Mouse (Mus musculus) forebrain, postnatal 0 days (tissue): ENCODE data around the gene Use1. TPM values are rescaled to one million over a fixed set of nuclear protein-coding genes. Genes with fewer than 3 reads are reported as not detected.

ENCODE experiments used
- ATAC-seq: fragments of 200-750 bp; cut with Nextera tagmentation; 2 replicates; pipeline ENCODE4 v1.8.0; 2017; ENCODE audit warnings: mild to moderate bottlenecking, moderate library complexity
- DNase-seq: peaks from one replicate; pipeline ENCODE4 v3.0.0-alpha.2; 2015
- H3K27ac ChIP-seq: fragments of 300-500 bp; sonication (generic); 2 replicates; pipeline ENCODE4 v1.5.1; 2014; ENCODE audit warnings: low read depth, mild to moderate bottlenecking, antibody characterized with exemption, low read length, moderate library complexity, mixed read lengths
- H3K27me3 ChIP-seq: fragments of 300-500 bp; sonication (generic); 2 replicates; pipeline ENCODE4 v1.6.1; 2014; ENCODE audit warnings: mild to moderate bottlenecking, low read length, mixed read lengths; ENCODE audit not compliant: insufficient read depth
- H3K36me3 ChIP-seq: fragments of 300-500 bp; sonication (generic); 2 replicates; pipeline ENCODE4 v1.6.1; 2014; ENCODE audit warnings: mild to moderate bottlenecking, moderate library complexity; ENCODE audit not compliant: insufficient read depth
- H3K4me1 ChIP-seq: fragments of 300-500 bp; sonication (generic); 2 replicates; pipeline ENCODE4 v1.6.1; 2014; ENCODE audit warnings: antibody characterized with exemption; ENCODE audit not compliant: insufficient read depth
- H3K4me2 ChIP-seq: fragments of 300-500 bp; sonication (generic); 2 replicates; pipeline ENCODE4 v1.6.1; 2014; ENCODE audit warnings: low read depth, mild to moderate bottlenecking, moderate library complexity
- H3K4me3 ChIP-seq: fragments of 300-500 bp; sonication (generic); 2 replicates; pipeline ENCODE4 v1.5.1; 2014; ENCODE audit warnings: low read depth, low read length, mixed read lengths
- H3K9ac ChIP-seq: fragments of 300-500 bp; sonication (generic); 2 replicates; pipeline ENCODE4 v1.6.1; 2014; ENCODE audit warnings: mild to moderate bottlenecking
- H3K9me3 ChIP-seq: fragments of 300-500 bp; sonication (generic); 2 replicates; pipeline ENCODE4 v1.6.1; 2016; ENCODE audit warnings: low read length
- CTCF ChIP-seq: sonication (generic); IDR thresholded peaks from 2 replicates; pipeline ENCODE4 v1.5.1; 2016; ENCODE audit warnings: antibody characterized with exemption, control low read depth, low read depth
- whole genome bisulfite sequencing: fragments of 180-500 bp; shearing (Covaris S2); extraction: QIAGEN DNeasy Blood & Tissue Kit; methylation state at CpG from one replicate; pipeline ENCODE4 v1.1.7; 2014; 5-methylcytosine and 5-hydroxymethylcytosine counted together
- polyA plus RNA-seq: library from polyadenylated mRNA; unstranded; fragments of >200 nt; fragmentation: Nextera tagmentation; extraction: Ambion mirVana; gene quantifications from 2 replicates; pipeline ENCODE4 v1.2.1, GENCODE M21; 2015
- total RNA-seq: library from RNA; depleted of rRNA; stranded (reverse); fragments of >200 nt; gene quantifications from 2 replicates; pipeline ENCODE4 v1.2.3, GENCODE M21; 2014

Gene Use1
- total and polyA plus RNA-seq, 2 experiments from 2014 or later = 124 to 148 TPM

GRCm38 (mm10) chr8:71346581-71346980 is 20.1 kb upstream of the Use1 start:
- H3K36me3 ChIP-seq = peaks cover 84% of the 10 kb centered on the region
- ATAC-seq (no peak), DNase-seq (no peak)
- H3K9me3 ChIP-seq = no peaks in the 10 kb centered on the region
- no peak overlapping the region for H3K4me2 ChIP-seq
- no peak overlapping the region for H3K9ac ChIP-seq
- 78% methylated on average over 1 of the region's 1 CpGs for WGBS
- H3K27me3 ChIP-seq = no peaks in the 10 kb centered on the region
- H3K4me1 ChIP-seq = no peaks in the 10 kb centered on the region
- TF ChIP-seq CTCF = no peak
- H3K27ac ChIP-seq = no peak overlapping the region
- H3K4me3 ChIP-seq = no peak overlapping the region

GRCm38 (mm10) chr8:71351117-71351516 is 15.5 kb upstream of the Use1 start:
- no peak for TF ChIP-seq CTCF
- 80% methylated on average over 3 of the region's 3 CpGs for WGBS
- no peak overlapping the region for H3K9ac ChIP-seq
- H3K4me3 ChIP-seq = no peak overlapping the region
- no peak overlapping the region for H3K27ac ChIP-seq
- no peak overlapping the region for H3K4me2 ChIP-seq
- no peaks in the 10 kb centered on the region for H3K9me3 ChIP-seq
- no peak for DNase-seq
- H3K4me1 ChIP-seq = no peaks in the 10 kb centered on the region
- H3K36me3 ChIP-seq = peaks cover 93% of the 10 kb centered on the region
- no peak for ATAC-seq
- H3K27me3 ChIP-seq = no peaks in the 10 kb centered on the region

GRCm38 (mm10) chr8:71351520-71351919 is 15.1 kb upstream of the Use1 start:
- DNase-seq (no peak), ATAC-seq (no peak)
- 91% methylated on average over 1 of the region's 1 CpGs for WGBS
- Histone ChIP-seq H3K27me3 (no peaks in the 10 kb centered on the region), H3K4me3 (no peak overlapping the region), H3K27ac (no peak overlapping the region), H3K9ac (no peak overlapping the region), H3K4me2 (no peak overlapping the region), H3K9me3 (no peaks in the 10 kb centered on the region), H3K36me3 (peaks cover 93% of the 10 kb centered on the region), H3K4me1 (no peaks in the 10 kb centered on the region)
- TF ChIP-seq CTCF = no peak

- no peak overlapping the region for H3K27ac ChIP-seq
- H3K4me2 ChIP-seq = no peak overlapping the region
- peaks cover 78% of the 10 kb centered on the region for H3K36me3 ChIP-seq
- H3K9ac ChIP-seq = no peak overlapping the region
- 0 out of 2 replicates have a peak, but pooled peaks have one; percentile 21 for TF ChIP-seq CTCF
- no peaks in the 10 kb centered on the region for H3K4me1 ChIP-seq
- H3K27me3 ChIP-seq = no peaks in the 10 kb centered on the region
- DNase-seq (no peak), ATAC-seq (no peak)
- H3K9me3 ChIP-seq = no peaks in the 10 kb centered on the region
- no peak overlapping the region for H3K4me3 ChIP-seq
- WGBS = 91% methylated on average over 3 of the region's 3 CpGs
These were observed 8.6 kb upstream of the Use1 start for GRCm38 (mm10) chr8:71358026-71358425.

- Histone ChIP-seq H3K9ac (peak overlapping the region; percentile 67), H3K9me3 (no peaks in the 10 kb centered on the region), H3K27ac (peak overlapping the region; percentile 90), H3K36me3 (peaks cover 13% of the 10 kb centered on the region), H3K4me1 (peaks cover 6% of the 10 kb centered on the region; the same call in 1 of the 2 replicates), H3K4me3 (peak overlapping the region; percentile 59), H3K27me3 (no peaks in the 10 kb centered on the region), H3K4me2 (peak overlapping the region; percentile 89)
- ATAC-seq (no peak), DNase-seq (no peak)
- 48% methylated on average over 17 of the region's 17 CpGs for WGBS
- no peak for TF ChIP-seq CTCF
These were observed 1.0 kb downstream of the Use1 start for GRCm38 (mm10) chr8:71367529-71368176.

GRCm38 (mm10) chr8:71368366-71368765 is 1.7 kb downstream of the Use1 start:
- Histone ChIP-seq H3K27ac (no peak overlapping the region), H3K9me3 (no peaks in the 10 kb centered on the region), H3K4me2 (no peak overlapping the region), H3K9ac (no peak overlapping the region), H3K36me3 (peaks cover 13% of the 10 kb centered on the region), H3K27me3 (no peaks in the 10 kb centered on the region), H3K4me1 (peaks cover 6% of the 10 kb centered on the region; the same call in 1 of the 2 replicates), H3K4me3 (no peak overlapping the region)
- TF ChIP-seq CTCF = no peak
- DNase-seq (no peak), ATAC-seq (no peak)

- Histone ChIP-seq H3K9me3 (no peaks in the 10 kb centered on the region), H3K9ac (no peak overlapping the region), H3K4me2 (no peak overlapping the region), H3K27ac (no peak overlapping the region), H3K36me3 (peaks cover 17% of the 10 kb centered on the region), H3K4me3 (no peak overlapping the region), H3K27me3 (no peaks in the 10 kb centered on the region), H3K4me1 (peaks cover 6% of the 10 kb centered on the region; the same call in 1 of the 2 replicates)
- no peak for TF ChIP-seq CTCF
- no peak for DNase-seq
- WGBS = 93% methylated on average over 10 of the region's 10 CpGs
- no peak for ATAC-seq
These were observed 2.5 kb downstream of the Use1 start for GRCm38 (mm10) chr8:71369040-71369718.
